Mouse (Mus musculus) E14TG2a.4 (cell line): ENCODE measurements around the gene Wwox.

Experiments used
- H3K27me3 ChIP-seq: 2 replicates; pipeline ENCODE4 v1.6.1; 2014; ENCODE audit warnings: low read length, control low read depth; ENCODE audit not compliant: insufficient read depth
- H3K36me3 ChIP-seq: 2 replicates; pipeline ENCODE4 v1.6.1; 2014; ENCODE audit warnings: low read length, control low read depth; ENCODE audit not compliant: insufficient read depth
- H3K4me1 ChIP-seq: replicated peaks from 2 replicates; pipeline ENCODE4 v1.6.1; 2014; ENCODE audit warnings: low read depth, low read length, control low read depth
- H3K4me3 ChIP-seq: replicated peaks from 2 replicates; pipeline ENCODE4 v1.5.1; 2014; ENCODE audit warnings: mild to moderate bottlenecking, low read length
- H3K9me3 ChIP-seq: 2 replicates; pipeline ENCODE4 v1.6.1; 2014; ENCODE audit warnings: low read length, control low read depth
- CTCF ChIP-seq: conservative IDR thresholded peaks from 2 replicates; pipeline ENCODE4 v1.5.1; 2014; ENCODE audit warnings: low read length
- NANOG ChIP-seq: IDR thresholded peaks from 2 replicates; pipeline ENCODE4 v1.6.1; 2014; ENCODE audit warnings: borderline replicate concordance, low read length, mixed read lengths
- POU5F1 ChIP-seq: IDR thresholded peaks from 2 replicates; pipeline ENCODE4 v1.6.1; 2014; ENCODE audit warnings: low read length, borderline replicate concordance

Wwox gene

DNA sequence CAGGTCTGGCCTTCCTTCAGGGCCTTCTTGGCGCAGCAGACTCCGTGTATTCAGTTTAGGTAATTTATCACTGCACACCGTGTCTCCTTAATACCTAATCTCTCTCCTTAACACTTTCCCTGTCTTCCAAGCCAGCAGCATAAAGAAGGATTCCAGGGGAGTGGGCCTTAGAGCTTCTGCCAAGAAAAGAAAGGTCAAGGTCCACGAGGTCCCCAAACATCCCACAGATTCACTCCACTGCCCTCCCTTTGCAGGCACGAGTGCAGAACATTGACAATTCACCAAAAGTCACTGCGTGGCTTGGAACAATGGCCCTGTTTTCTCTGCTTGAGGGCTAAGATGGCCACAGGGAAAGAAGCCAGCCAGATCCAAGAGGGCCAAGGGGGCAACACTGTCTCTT is 96.7 kb downstream of the Wwox start:
- H3K36me3 ChIP-seq = no peaks in the 10 kb centered on the region
- TF ChIP-seq NANOG (no peak), POU5F1 (no peak), CTCF (no peak)
- no peak overlapping the region for H3K4me3 ChIP-seq
- H3K27me3 ChIP-seq = no peaks in the 10 kb centered on the region
- no peaks in the 10 kb centered on the region for H3K9me3 ChIP-seq
- H3K4me1 ChIP-seq = no peaks in the 10 kb centered on the region

DNA sequence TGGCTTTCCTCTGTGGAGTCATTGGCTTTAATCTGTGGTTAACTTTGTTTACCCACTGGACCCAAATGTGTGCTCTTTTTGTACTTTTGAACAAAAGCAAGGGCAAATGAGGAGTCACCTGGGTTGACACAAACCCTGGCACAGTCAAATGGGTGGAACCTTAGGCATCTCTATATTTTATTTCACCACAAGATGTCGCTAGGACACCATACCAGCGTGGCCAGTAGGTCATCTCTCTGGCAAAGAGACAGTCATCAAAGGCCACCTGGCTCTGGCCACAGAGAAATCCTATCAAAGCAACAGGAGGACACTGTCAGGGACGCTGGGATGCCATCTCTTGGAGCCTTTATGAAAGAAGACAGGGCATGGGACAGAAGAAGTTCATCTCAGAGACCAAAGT is 101.7 kb downstream of the Wwox start:
- H3K27me3 ChIP-seq = no peaks in the 10 kb centered on the region
- no peaks in the 10 kb centered on the region for H3K4me1 ChIP-seq
- no peak overlapping the region for H3K4me3 ChIP-seq
- TF ChIP-seq CTCF = peak; percentile 51
- no peak for TF ChIP-seq NANOG
- H3K9me3 ChIP-seq = no peaks in the 10 kb centered on the region
- H3K36me3 ChIP-seq = no peaks in the 10 kb centered on the region

DNA sequence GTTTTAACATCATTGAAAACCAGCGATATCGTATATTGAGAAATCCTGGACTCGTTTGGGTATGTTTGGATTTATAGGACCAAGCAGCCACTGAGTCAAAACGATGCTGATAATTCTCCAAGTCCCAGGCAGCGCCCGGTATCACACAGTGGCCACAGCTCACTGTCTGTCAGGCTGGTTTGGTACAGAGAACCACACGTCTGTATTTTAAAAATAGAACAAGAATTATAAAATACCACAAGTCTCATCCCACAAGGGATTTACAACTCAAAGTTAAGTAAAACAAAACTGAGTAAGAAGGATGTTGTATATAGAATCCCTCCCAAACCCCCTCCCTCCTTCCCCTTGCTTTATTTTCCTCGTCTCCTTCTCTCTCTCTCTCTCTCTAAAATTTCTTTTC is 108.9 kb downstream of the Wwox start:
- H3K27me3 ChIP-seq = no peaks in the 10 kb centered on the region
- H3K9me3 ChIP-seq = no peaks in the 10 kb centered on the region
- TF ChIP-seq POU5F1 (no peak), CTCF (no peak), NANOG (no peak)
- H3K36me3 ChIP-seq = no peaks in the 10 kb centered on the region
- no peak overlapping the region for H3K4me3 ChIP-seq
- no peaks in the 10 kb centered on the region for H3K4me1 ChIP-seq

DNA sequence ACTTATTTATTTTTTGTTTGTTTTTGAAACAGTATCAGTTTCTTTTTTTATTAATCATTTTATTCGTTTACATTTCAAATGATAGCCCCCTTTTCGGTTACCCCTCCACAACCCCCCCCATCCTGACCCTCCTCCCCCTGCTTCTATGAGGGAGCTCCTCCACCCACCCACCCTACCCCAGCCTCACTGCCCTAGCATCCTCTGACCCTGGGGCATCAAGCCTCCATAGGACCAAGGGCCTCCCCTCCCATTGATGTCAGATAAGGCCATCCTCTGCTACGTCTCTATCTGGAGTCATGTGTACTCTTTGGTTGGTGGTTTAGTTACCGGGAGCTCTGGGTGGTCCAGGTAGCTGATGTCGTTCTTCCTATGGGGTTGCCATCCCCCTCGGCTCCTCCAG is 109.4 kb downstream of the Wwox start:
- no peak overlapping the region for H3K4me3 ChIP-seq
- H3K9me3 ChIP-seq = no peaks in the 10 kb centered on the region
- H3K36me3 ChIP-seq = no peaks in the 10 kb centered on the region
- no peaks in the 10 kb centered on the region for H3K27me3 ChIP-seq
- TF ChIP-seq NANOG = no peak
- no peaks in the 10 kb centered on the region for H3K4me1 ChIP-seq

DNA sequence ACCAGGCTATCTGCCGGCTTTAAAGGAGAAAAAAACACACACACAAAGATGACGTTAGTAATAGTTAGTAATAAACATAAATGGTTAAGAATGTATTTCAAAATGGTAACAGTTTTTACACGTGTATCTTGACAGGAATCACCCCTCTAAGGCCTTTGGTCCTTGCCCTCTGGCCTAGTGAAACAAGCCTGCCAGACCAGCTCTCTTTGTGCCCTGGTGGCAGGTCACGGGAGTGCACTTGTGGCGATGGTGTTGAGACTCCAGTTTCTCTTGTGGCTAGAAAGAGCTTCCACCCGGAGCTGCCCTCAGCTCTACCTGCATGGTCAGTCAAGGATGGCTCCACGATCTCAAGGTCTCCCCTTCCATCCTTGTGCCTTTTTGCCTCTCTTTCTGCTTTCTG is 110.6 kb downstream of the Wwox start:
- no peaks in the 10 kb centered on the region for H3K36me3 ChIP-seq
- H3K9me3 ChIP-seq = no peaks in the 10 kb centered on the region
- no peaks in the 10 kb centered on the region for H3K27me3 ChIP-seq
- H3K4me1 ChIP-seq = no peaks in the 10 kb centered on the region
- TF ChIP-seq POU5F1 (no peak), CTCF (peak; percentile 58)
- H3K4me3 ChIP-seq = no peak overlapping the region

DNA sequence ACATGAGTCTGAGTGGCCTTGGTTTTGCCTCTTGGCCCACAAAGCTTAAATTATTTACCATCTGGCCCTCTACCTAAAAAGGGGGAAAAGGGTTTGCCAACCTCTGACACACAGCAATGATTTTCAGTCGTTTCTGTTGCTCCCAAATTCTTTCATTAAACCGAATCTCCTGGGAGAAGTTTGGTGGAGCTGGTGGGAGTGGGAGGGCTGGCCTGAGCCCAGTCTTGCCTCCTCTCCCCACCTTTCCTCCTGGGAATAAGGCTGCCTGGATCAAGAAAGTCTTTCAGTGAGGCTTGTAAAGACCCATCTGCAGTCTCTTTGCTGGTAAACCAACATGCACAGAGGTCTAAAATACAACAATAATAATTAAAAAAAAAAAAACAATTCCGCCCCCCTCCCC is 113.2 kb downstream of the Wwox start:
- TF ChIP-seq CTCF (no peak), POU5F1 (no peak), NANOG (no peak)
- Histone ChIP-seq H3K4me3 (no peak overlapping the region), H3K9me3 (no peaks in the 10 kb centered on the region), H3K36me3 (no peaks in the 10 kb centered on the region), H3K4me1 (no peaks in the 10 kb centered on the region), H3K27me3 (no peaks in the 10 kb centered on the region)

DNA sequence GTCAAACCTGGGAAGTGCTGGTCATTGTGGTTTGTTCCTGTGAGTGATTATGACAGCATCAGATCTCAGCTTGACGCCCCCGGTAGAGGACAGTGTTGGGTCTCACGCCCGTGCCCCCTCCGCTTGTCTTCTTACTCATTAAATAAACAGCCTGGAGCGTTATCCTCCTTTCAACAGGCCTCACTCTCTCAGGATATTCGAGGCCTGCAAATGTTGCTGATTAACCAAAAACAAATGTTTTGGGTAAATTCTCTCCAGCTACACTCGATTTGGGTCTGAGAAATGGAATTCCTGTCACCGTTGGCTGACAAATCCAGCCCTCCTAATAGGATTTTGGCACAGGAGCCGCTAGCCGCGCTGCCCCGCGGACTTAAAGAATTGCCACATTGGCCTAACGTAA is 115.5 kb downstream of the Wwox start:
- no peaks in the 10 kb centered on the region for H3K27me3 ChIP-seq
- H3K36me3 ChIP-seq = no peaks in the 10 kb centered on the region
- H3K4me1 ChIP-seq = no peaks in the 10 kb centered on the region
- no peak overlapping the region for H3K4me3 ChIP-seq
- no peaks in the 10 kb centered on the region for H3K9me3 ChIP-seq
- TF ChIP-seq POU5F1 (no peak), CTCF (no peak), NANOG (no peak)

DNA sequence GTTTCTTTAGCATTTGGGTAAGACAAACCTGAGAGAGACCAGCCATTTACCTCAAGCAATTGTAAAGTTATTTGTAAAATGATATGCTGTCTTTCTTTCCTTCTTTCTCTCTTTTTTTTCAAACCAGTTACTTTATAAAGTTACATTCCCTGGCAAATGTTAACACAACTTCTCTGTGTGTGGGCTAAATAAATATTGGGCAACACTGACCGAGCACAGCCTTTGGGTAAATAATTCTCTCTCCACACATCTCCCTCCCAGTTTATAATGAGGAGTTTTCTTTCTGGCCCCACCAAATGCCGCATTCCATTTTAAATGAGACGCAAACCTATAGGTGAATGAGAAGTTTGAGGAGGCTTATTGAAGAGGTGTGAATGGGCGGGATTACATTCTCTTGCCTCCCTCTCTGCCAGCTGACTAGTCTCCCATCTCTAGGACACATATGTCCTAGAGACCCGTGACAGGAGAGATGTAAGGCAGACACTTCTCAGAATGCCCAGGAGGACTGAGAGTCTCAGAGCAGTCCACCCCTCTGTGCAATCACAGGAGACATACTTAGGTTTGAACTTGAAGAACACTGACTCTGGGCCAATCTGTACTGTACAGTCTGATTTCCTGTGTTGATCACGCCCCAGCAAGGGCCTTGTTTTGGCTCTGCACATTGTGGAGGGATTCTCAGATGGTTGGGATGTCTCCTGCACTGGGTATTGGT is 116.2 kb downstream of the Wwox start:
- Histone ChIP-seq H3K4me3 (no peak overlapping the region), H3K27me3 (no peaks in the 10 kb centered on the region), H3K36me3 (no peaks in the 10 kb centered on the region), H3K4me1 (no peaks in the 10 kb centered on the region), H3K9me3 (no peaks in the 10 kb centered on the region)
- no peak for TF ChIP-seq POU5F1
- TF ChIP-seq NANOG = no peak
- no peak for TF ChIP-seq CTCF

DNA sequence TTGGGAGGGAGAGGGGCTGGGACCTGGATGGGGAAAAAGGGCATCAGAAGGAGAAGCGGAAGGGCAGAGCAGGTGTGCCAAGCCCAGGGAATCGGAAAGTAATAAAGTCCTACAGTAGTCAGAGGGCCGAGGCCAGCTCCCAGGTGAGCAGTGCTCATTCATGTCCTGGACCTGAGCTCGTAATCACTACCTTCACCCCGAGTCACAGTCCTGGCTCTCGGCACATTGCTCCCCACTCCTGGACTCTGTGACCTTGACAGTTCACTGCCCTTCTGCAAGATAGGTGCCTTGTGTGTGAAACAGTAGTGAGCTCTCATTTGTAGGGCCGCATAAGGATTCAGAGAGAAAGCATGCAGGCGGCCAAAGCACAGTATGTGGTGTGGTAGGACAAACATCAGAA is 121.7 kb downstream of the Wwox start:
- H3K4me3 ChIP-seq = no peak overlapping the region
- no peaks in the 10 kb centered on the region for H3K9me3 ChIP-seq
- H3K27me3 ChIP-seq = no peaks in the 10 kb centered on the region
- no peaks in the 10 kb centered on the region for H3K36me3 ChIP-seq
- no peaks in the 10 kb centered on the region for H3K4me1 ChIP-seq
- TF ChIP-seq NANOG = no peak
- TF ChIP-seq POU5F1 = no peak
- no peak for TF ChIP-seq CTCF
